Mouse (Mus musculus) ES-CJ7 (cell line): Measurements from ENCODE around the gene Epc2.

Source experiments
- DNase-seq: peaks from one replicate; pipeline ENCODE4 v3.0.0; 2011; ENCODE audit warnings: low read depth, low spot score

Epc2 gene

GRCm38 (mm10) chr2:49450931-49451636 is at the start of gene Epc2:
Gene Epc2 (plus strand): TSS chr2:49451486.
- peak; percentile 78 for DNase-seq

- DNase-seq = no peak
Observed at GRCm38 (mm10) chr2:49405954-49406353, 45.3 kb upstream of the Epc2 start.

- no peak for DNase-seq
Observed at GRCm38 (mm10) chr2:49411685-49412084, 39.6 kb upstream of the Epc2 start.

DNA sequence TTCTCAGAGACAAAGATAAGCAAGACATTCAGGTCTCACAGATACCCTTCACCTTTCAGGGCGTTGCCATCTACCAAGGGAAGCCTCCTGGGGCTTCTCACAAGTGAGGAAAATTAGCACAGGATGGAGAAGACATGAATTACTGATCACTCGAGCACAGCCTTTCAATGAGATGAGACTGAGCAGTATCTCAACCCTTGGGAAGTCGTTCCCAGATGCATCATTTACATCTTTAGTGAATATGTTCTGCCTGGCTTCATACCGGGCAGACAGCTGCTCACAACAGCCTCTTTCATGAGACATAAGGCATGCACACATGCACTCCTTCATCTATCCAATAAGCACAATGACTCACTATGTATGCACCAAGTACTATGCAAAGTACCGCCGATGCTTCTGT is 38.7 kb upstream of the Epc2 start:
- DNase-seq = peak; percentile 33

DNA sequence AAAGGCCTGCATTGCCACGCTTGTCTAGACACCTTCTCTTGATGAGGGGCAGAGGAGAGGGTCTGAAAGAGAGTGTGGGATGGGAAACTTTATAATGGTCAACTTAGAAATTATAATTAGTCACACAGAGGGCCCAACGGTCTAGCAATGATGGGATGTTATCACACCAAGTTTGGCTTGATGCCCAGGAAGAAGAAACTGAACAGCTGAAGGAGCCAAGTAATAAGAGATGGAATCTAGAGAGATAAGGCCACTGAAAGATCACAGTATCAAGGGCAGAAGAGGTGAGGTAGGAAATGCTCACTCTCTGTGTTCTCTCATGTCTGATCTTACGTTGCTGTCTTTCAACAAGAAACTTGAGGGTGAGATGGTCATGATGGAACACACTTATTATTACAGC is 35.4 kb upstream of the Epc2 start:
- no peak for DNase-seq

DNA sequence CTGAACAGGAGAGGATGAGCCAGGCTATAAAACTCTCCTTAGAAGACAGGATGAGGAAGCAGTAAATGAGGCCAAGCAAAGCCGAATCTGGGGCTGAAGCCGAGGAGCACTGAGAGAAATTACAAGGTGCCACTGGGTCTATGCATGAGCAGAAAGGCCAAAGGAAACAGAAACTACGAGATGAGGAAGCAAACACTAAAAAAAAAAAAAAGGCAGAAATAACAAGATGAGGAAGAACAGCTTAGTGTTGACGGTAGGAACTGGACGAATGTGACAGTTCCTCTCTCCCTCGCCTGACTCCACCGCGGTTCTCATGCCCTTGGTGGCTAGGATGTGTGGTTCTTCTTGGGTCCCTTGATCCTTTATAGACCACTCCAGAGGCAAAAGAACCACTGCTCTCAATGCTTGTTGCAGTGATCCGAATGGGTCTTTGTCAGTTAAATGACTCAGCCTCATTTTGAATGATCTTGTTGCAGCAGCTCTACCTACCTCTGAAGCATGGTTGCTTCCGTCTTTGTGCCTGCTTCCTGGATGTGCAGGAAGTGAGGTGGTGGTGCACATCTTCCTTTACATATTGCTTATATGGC is 34.2 kb upstream of the Epc2 start:
- DNase-seq = no peak

DNA sequence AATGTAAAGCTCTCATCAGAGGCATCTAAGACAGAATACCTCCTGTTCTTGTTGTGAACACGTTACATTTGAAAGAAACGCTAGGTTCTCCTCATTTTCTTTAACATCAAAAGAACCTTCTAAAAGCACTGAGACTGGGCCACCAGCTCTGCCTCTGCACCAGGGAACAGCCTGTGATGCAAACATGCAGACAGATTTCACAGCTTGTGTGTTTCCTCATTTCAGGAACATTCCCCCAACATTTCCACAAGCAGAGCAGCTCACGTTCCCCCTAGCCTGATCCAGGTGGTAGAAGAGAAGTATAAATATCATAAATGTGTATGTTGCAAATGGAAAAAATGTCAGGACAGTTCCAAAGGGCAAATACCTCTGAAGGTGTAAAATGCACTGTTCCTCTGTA is 30.9 kb upstream of the Epc2 start:
- DNase-seq = no peak

- no peak for DNase-seq
Observed at GRCm38 (mm10) chr2:49423857-49424256, 27.4 kb upstream of the Epc2 start.

DNA sequence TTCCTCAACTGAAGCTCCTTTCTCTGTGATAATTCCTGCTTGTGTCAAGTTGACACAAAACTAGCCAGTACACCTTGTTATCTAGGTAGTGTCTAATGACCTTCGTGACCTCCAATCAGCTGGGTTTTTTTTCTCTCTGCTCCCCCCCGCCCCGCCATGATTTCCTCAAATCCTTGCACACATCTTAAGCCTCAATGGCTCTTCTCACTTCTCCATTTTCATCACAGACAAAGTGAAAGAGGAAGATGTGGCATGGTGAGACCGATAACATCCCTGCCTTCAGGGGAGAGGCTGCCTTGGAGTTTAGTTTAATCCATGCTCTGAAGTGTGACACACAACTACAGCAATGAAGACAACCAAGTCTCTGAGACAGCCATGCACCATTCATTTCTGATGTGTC is 26.5 kb upstream of the Epc2 start:
- DNase-seq = no peak

- DNase-seq = no peak
Observed at GRCm38 (mm10) chr2:49426175-49426574, 25.1 kb upstream of the Epc2 start.

DNA sequence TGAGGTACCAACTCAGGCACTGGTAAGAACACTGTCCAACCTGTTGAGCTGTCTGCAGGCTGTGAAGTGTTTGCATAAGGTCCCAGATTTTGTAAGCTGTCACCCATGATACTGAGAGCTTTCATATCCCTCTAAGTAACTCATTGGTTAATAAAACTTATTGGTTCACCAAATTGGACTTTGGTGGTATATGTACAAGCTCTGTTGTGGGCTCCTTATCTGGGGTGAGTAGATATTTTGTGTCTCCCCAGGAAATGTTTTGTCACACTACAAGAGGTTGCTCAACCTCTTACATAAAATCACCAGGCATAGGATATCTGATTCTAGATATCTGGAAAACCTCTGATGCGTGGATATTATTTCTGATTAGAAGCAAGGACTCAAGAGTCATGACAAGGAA is 20.3 kb upstream of the Epc2 start:
- DNase-seq = no peak

DNA sequence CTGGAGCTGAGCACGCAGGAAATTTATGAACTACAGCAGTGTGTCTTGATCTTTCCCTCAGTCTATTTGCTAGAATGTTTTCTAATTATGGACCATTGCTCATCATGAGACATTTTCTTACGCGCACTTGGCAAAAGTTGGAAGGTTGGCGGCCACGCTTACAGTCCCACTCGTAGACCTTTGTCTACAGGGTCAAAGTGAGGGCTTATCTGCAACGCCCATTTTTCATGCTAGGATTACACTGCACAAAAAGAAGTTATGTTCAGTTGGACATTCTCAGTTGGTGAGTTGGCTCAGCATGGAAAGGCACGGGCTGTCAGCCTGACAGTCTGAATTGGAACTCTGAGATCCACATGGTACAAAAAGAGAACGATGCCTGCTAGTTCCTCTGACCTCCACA is 18.1 kb upstream of the Epc2 start:
- DNase-seq = no peak

- no peak for DNase-seq
Observed at GRCm38 (mm10) chr2:49446238-49446637, 5.0 kb upstream of the Epc2 start.

GRCm38 (mm10) chr2:49447586-49448475 is 3.5 kb upstream of the Epc2 start:
- DNase-seq = peak; percentile 19

DNA sequence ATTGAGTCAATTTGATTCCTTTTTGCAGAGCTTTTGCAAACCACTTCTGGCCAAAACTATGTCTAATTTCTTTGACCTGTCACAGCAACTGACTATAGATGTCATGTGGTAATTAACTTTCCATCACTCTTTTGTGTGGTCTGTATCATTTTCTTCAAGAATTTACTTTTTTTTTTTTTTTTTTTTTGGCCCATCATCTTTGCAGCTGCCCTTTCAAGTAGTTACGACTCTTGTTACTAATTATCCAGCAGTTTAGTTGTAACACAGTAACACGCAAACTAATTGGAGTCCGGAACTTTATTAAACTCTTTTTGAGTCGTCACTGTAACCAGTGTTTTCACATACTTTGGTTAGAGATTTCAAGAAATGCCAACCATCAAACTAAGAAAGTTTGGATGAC is 819 bp upstream of the Epc2 start:
- no peak for DNase-seq

DNA sequence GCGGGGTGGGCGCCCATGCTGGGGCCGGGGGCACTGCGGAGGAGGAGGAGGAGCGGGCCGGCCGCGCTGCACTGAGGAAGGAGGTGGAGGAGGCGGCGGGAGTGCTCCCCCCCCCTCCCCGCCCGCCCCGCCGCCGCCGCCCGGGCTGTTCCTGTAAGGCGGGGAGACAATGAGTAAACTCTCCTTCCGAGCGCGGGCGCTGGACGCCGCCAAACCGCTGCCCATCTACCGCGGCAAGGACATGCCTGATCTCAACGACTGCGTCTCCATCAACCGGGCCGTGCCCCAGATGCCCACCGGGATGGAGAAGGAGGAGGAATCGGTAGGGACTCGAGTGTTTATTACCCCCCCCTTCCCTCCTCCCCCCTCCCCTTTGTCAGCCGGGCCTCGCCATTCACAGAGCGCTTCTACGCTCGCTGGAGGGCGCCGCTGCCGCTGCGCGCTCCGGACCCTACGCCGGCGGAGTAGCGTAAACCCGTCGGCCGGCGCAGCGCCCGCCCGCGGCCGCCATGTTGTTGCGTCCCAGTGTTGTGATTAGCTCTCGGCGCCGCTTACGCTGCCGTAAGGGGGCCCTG is 438 bp downstream of the Epc2 start:
- peak; percentile 87 for DNase-seq

- DNase-seq = peak; percentile 60
Observed at GRCm38 (mm10) chr2:49452451-49453081, 1.3 kb downstream of the Epc2 start.

- peak; percentile 40 for DNase-seq
Observed at GRCm38 (mm10) chr2:49457797-49458196, 6.5 kb downstream of the Epc2 start.

DNA sequence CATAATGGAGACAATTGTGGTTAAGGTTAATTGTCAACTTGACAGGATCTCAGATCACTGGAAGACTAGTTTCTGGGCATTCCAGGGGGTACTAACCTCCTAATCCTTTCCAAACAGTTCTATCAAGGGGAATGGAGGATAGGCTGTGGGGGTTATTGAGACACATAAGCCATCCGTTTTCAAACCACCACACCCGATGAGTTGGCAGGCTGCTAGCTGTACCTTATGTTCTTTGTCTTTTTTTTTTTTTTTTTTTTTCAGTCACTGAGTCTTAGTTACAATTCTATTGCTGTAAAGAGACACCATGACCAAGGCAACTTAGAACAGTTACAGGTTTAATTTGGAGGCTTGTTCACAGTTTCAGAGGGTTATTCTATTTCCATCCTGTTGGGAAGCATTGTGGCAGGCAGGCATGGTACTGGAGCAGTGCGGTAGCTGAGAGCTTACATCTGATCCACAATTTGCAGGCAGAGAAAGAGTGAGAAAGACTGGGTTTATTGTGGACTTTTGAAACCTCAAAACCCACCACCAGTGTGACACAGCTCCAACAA is 14.5 kb downstream of the Epc2 start:
- DNase-seq = no peak

GRCm38 (mm10) chr2:49467038-49467437 is 15.8 kb downstream of the Epc2 start:
- DNase-seq = no peak

DNA sequence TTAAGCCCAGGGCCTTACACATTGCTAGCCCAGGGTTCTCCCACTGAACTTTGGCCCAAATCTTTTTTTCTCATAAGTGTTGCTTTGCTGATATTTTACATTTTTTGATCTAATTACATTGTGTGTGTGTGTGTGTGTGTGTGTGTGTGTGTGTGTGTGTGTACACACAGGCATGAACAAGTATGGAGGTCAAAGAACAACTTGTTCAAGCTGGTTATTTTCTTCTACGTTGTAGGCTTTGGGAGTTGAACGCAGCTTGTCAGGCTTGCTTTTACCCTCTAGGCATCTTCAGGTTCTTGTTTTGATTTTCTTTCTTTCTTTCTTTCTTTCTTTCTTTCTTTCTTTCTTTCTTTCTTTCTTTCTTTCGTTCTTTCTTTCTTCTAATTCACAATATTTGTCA is 19.9 kb downstream of the Epc2 start:
- DNase-seq = no peak
